Mouse (Mus musculus): ENCODE measurements around the gene Krt23. TPM values are rescaled to one million over a fixed set of nuclear protein-coding genes. Genes with fewer than 3 reads are reported as not detected.

Krt23 gene
- polyA plus RNA-seq, 1 experiment from 2014 or later = 8.0 TPM

GRCm38 (mm10) chr11:99439465-99439864 is 53.5 kb downstream of the Krt23 start:
- H3K27ac ChIP-seq (ENCODE audit: low read depth, low read length) = peak overlapping the region; percentile 64
- WGBS = 32% methylated on average over 10 of the region's 10 CpGs
- ATAC-seq = no peak
- H3K9ac ChIP-seq (ENCODE audit: low read depth, low read length) = no peak overlapping the region
- H3K4me3 ChIP-seq (ENCODE audit: low read depth, low read length) = no peak overlapping the region
- no peaks in the 10 kb centered on the region for H3K36me3 ChIP-seq (ENCODE audit: control insufficient read depth, insufficient read depth)
- H3K9me3 ChIP-seq (ENCODE audit: control insufficient read depth) = no peaks in the 10 kb centered on the region
- H3K4me2 ChIP-seq (replicated peaks; ENCODE audit: low read depth) = 0 out of 2 replicates have a peak overlapping the region, but pooled peaks have one; percentile 55
- no peak for TF ChIP-seq CTCF (IDR thresholded peaks at IDR 0.05; ENCODE audit: low read depth)
- peaks cover 6% of the 10 kb centered on the region; the same call in 1 of the 2 replicates for H3K4me1 ChIP-seq (replicated peaks; ENCODE audit: control insufficient read depth, insufficient read depth, low read length)
- H3K27me3 ChIP-seq (replicated peaks; ENCODE audit: control insufficient read depth, insufficient read depth, low read length) = no peaks in the 10 kb centered on the region

- Histone ChIP-seq H3K9ac (ENCODE audit: low read depth, low read length) (0 out of 2 replicates have a peak within 1 kb of the TSS, but pooled peaks have one; percentile 22), H3K4me3 (ENCODE audit: low read depth, low read length) (peak within 1 kb of the TSS; percentile 38), H3K4me1 (replicated peaks; ENCODE audit: control insufficient read depth, insufficient read depth, low read length) (peaks cover 6% of the 10 kb centered on the region; the same call in 1 of the 2 replicates), H3K27ac (ENCODE audit: low read depth, low read length) (peak within 1 kb of the TSS; percentile 62), H3K36me3 (ENCODE audit: control insufficient read depth, insufficient read depth) (no peaks in the 10 kb centered on the region), H3K4me2 (replicated peaks; ENCODE audit: low read depth) (peak within 1 kb of the TSS; percentile 55), H3K9me3 (ENCODE audit: control insufficient read depth) (no peaks in the 10 kb centered on the region), H3K27me3 (replicated peaks; ENCODE audit: control insufficient read depth, insufficient read depth, low read length) (no peaks in the 10 kb centered on the region)
- ATAC-seq = peak; percentile 24; the same call in 1 of the 2 replicates
- 12% methylated on average over 10 of the region's 10 CpGs for WGBS
- no peak for TF ChIP-seq CTCF (IDR thresholded peaks at IDR 0.05; ENCODE audit: low read depth)
Observed at GRCm38 (mm10) chr11:99437972-99438371, 55.0 kb downstream of the Krt23 start, which contains the start of gene Krt20. Gene Krt20, minus strand, starts transcription at chr11:99438150.

- Histone ChIP-seq H3K27ac (ENCODE audit: low read depth, low read length) (0 out of 2 replicates have a peak overlapping the region, but pooled peaks have one; percentile 17), H3K9me3 (ENCODE audit: control insufficient read depth) (no peaks in the 10 kb centered on the region), H3K9ac (ENCODE audit: low read depth, low read length) (no peak overlapping the region), H3K4me1 (replicated peaks; ENCODE audit: control insufficient read depth, insufficient read depth, low read length) (peaks cover 6% of the 10 kb centered on the region; the same call in 1 of the 2 replicates), H3K36me3 (ENCODE audit: control insufficient read depth, insufficient read depth) (no peaks in the 10 kb centered on the region), H3K4me2 (replicated peaks; ENCODE audit: low read depth) (peak overlapping the region; percentile 31), H3K27me3 (replicated peaks; ENCODE audit: control insufficient read depth, insufficient read depth, low read length) (no peaks in the 10 kb centered on the region), H3K4me3 (ENCODE audit: low read depth, low read length) (peak overlapping the region; percentile 20; the same call in 1 of the 2 replicates)
- no peak for TF ChIP-seq CTCF (IDR thresholded peaks at IDR 0.05; ENCODE audit: low read depth)
- peak; percentile 27 for ATAC-seq
- 32% methylated on average over 4 of the region's 4 CpGs for WGBS
Observed at GRCm38 (mm10) chr11:99436625-99437024, 56.3 kb downstream of the Krt23 start.

- TF ChIP-seq CTCF (IDR thresholded peaks at IDR 0.05; ENCODE audit: low read depth) = peak; percentile 68
- H3K4me3 ChIP-seq (ENCODE audit: low read depth, low read length) = no peak overlapping the region
- H3K4me1 ChIP-seq (replicated peaks; ENCODE audit: control insufficient read depth, insufficient read depth, low read length) = no peaks in the 10 kb centered on the region; the same call in 1 of the 2 replicates
- no peak overlapping the region for H3K27ac ChIP-seq (ENCODE audit: low read depth, low read length)
- 43% methylated on average over 12 of the region's 12 CpGs for WGBS
- H3K36me3 ChIP-seq (ENCODE audit: control insufficient read depth, insufficient read depth) = no peaks in the 10 kb centered on the region
- no peaks in the 10 kb centered on the region for H3K9me3 ChIP-seq (ENCODE audit: control insufficient read depth)
- 0 out of 2 replicates have a peak, but pooled peaks have one; percentile 45 for ATAC-seq
- H3K27me3 ChIP-seq (replicated peaks; ENCODE audit: control insufficient read depth, insufficient read depth, low read length) = no peaks in the 10 kb centered on the region
- no peak overlapping the region for H3K4me2 ChIP-seq (replicated peaks; ENCODE audit: low read depth)
- H3K9ac ChIP-seq (ENCODE audit: low read depth, low read length) = no peak overlapping the region
Observed at GRCm38 (mm10) chr11:99430670-99431069, 62.3 kb downstream of the Krt23 start.

Other genes with a start within 250 kb of the Krt23 start
- gene Krt222, start 249.1 kb downstream of the Krt23 start, polyA plus RNA-seq (2015; fragmentation: Nextera tagmentation; extraction: Ambion mirVana) = 0.42 and 0.61 TPM in 2 replicates
- gene Krt24, start 207.9 kb downstream of the Krt23 start, polyA plus RNA-seq (2015; fragmentation: Nextera tagmentation; extraction: Ambion mirVana) = 0.08 TPM in 1 of 2 replicates, not detected in the other
- 0.26 and 0.52 TPM in 2 replicates for gene Krt25, start 170.2 kb downstream of the Krt23 start, polyA plus RNA-seq (2015; fragmentation: Nextera tagmentation; extraction: Ambion mirVana)
- not detected in 2 replicates for gene Krt26, start 155.2 kb downstream of the Krt23 start, polyA plus RNA-seq (2015; fragmentation: Nextera tagmentation; extraction: Ambion mirVana)
- gene Krt27, start 142.0 kb downstream of the Krt23 start, polyA plus RNA-seq (2015; fragmentation: Nextera tagmentation; extraction: Ambion mirVana) = not detected in 2 replicates
- gene Krt28, start 118.2 kb downstream of the Krt23 start, polyA plus RNA-seq (2015; fragmentation: Nextera tagmentation; extraction: Ambion mirVana) = not detected in 2 replicates
- gene Krt10, start 103.8 kb downstream of the Krt23 start, polyA plus RNA-seq (2015; fragmentation: Nextera tagmentation; extraction: Ambion mirVana) = 13.6 and 14.5 TPM in 2 replicates
- 0.07 and 0.10 TPM in 2 replicates for gene Krt12, start 70.9 kb downstream of the Krt23 start, polyA plus RNA-seq (2015; fragmentation: Nextera tagmentation; extraction: Ambion mirVana)
- gene Krt20, start 55.0 kb downstream of the Krt23 start, polyA plus RNA-seq (2015; fragmentation: Nextera tagmentation; extraction: Ambion mirVana) = 166 and 189 TPM in 2 replicates
- not detected in 2 replicates for gene Krt39, start 28.2 kb upstream of the Krt23 start, polyA plus RNA-seq (2015; fragmentation: Nextera tagmentation; extraction: Ambion mirVana)
- not detected in 2 replicates for gene Krt40, start 50.0 kb upstream of the Krt23 start, polyA plus RNA-seq (2015; fragmentation: Nextera tagmentation; extraction: Ambion mirVana)
- not detected in 2 replicates for gene Krtap3-3, start 57.7 kb upstream of the Krt23 start, polyA plus RNA-seq (2015; fragmentation: Nextera tagmentation; extraction: Ambion mirVana)
- not detected in 2 replicates for gene Krtap3-2, start 63.7 kb upstream of the Krt23 start, polyA plus RNA-seq (2015; fragmentation: Nextera tagmentation; extraction: Ambion mirVana)
- gene Gm11939, start 66.3 kb upstream of the Krt23 start, polyA plus RNA-seq (2015; fragmentation: Nextera tagmentation; extraction: Ambion mirVana) = not detected in 2 replicates
- gene Krtap3-1, start 73.5 kb upstream of the Krt23 start, polyA plus RNA-seq (2015; fragmentation: Nextera tagmentation; extraction: Ambion mirVana) = 3.4 and 4.2 TPM in 2 replicates
- gene Krtap1-5, start 87.9 kb upstream of the Krt23 start, polyA plus RNA-seq (2015; fragmentation: Nextera tagmentation; extraction: Ambion mirVana) = not detected in 2 replicates
- gene Krtap1-4, start 90.5 kb upstream of the Krt23 start, polyA plus RNA-seq (2015; fragmentation: Nextera tagmentation; extraction: Ambion mirVana) = not detected in 2 replicates
- not detected in 2 replicates for gene Krtap1-3, start 98.2 kb upstream of the Krt23 start, polyA plus RNA-seq (2015; fragmentation: Nextera tagmentation; extraction: Ambion mirVana)
- gene Krtap9-3, start 105.0 kb upstream of the Krt23 start, polyA plus RNA-seq (2015; fragmentation: Nextera tagmentation; extraction: Ambion mirVana) = not detected in 2 replicates
- not detected in 2 replicates for gene Gm11938, start 110.2 kb upstream of the Krt23 start, polyA plus RNA-seq (2015; fragmentation: Nextera tagmentation; extraction: Ambion mirVana)
- gene Gm11937, start 117.1 kb upstream of the Krt23 start, polyA plus RNA-seq (2015; fragmentation: Nextera tagmentation; extraction: Ambion mirVana) = not detected in 2 replicates
- gene Krtap2-4, start 121.7 kb upstream of the Krt23 start, polyA plus RNA-seq (2015; fragmentation: Nextera tagmentation; extraction: Ambion mirVana) = not detected in 2 replicates
- not detected in 2 replicates for gene Gm11562, start 127.3 kb upstream of the Krt23 start, polyA plus RNA-seq (2015; fragmentation: Nextera tagmentation; extraction: Ambion mirVana)
- gene Krtap4-1, start 135.1 kb upstream of the Krt23 start, polyA plus RNA-seq (2015; fragmentation: Nextera tagmentation; extraction: Ambion mirVana) = not detected in 2 replicates
- not detected in 2 replicates for gene Krtap4-2, start 141.9 kb upstream of the Krt23 start, polyA plus RNA-seq (2015; fragmentation: Nextera tagmentation; extraction: Ambion mirVana)
- gene Krtap4-7, start 151.0 kb upstream of the Krt23 start, polyA plus RNA-seq (2015; fragmentation: Nextera tagmentation; extraction: Ambion mirVana) = not detected in 2 replicates
- gene Gm11555, start 157.1 kb upstream of the Krt23 start, polyA plus RNA-seq (2015; fragmentation: Nextera tagmentation; extraction: Ambion mirVana) = not detected in 2 replicates
- gene Gm11563, start 165.8 kb upstream of the Krt23 start, polyA plus RNA-seq (2015; fragmentation: Nextera tagmentation; extraction: Ambion mirVana) = not detected in 2 replicates
- not detected in 2 replicates for gene Krtap4-6, start 172.8 kb upstream of the Krt23 start, polyA plus RNA-seq (2015; fragmentation: Nextera tagmentation; extraction: Ambion mirVana)
- gene Gm14190, start 197.6 kb upstream of the Krt23 start, polyA plus RNA-seq (2015; fragmentation: Nextera tagmentation; extraction: Ambion mirVana) = not detected in 2 replicates
- not detected in 2 replicates for gene Gm14180, start 241.2 kb upstream of the Krt23 start, polyA plus RNA-seq (2015; fragmentation: Nextera tagmentation; extraction: Ambion mirVana)